Mouse (Mus musculus) brain, embryonic 14.5 days (tissue): ENCODE measurements around the gene 2900011O08Rik.

Experiments
- CTCF ChIP-seq: fragments of 200-500 bp; IDR thresholded peaks from 2 replicates; pipeline ENCODE4 v1.5.1; 2012; ENCODE audit warnings: inconsistent platforms, mild to moderate bottlenecking, moderate library complexity, borderline replicate concordance; ENCODE audit not compliant: insufficient read depth, insufficient read length; ENCODE audit errors: extremely low read depth
- POLR2A ChIP-seq: fragments of 200-500 bp; IDR thresholded peaks from 2 replicates; pipeline ENCODE4 v1.6.1; 2012; ENCODE audit warnings: mild to moderate bottlenecking, inconsistent platforms, borderline replicate concordance; ENCODE audit not compliant: poor library complexity, insufficient read depth, insufficient read length, severe bottlenecking; ENCODE audit errors: extremely low read depth

DNA sequence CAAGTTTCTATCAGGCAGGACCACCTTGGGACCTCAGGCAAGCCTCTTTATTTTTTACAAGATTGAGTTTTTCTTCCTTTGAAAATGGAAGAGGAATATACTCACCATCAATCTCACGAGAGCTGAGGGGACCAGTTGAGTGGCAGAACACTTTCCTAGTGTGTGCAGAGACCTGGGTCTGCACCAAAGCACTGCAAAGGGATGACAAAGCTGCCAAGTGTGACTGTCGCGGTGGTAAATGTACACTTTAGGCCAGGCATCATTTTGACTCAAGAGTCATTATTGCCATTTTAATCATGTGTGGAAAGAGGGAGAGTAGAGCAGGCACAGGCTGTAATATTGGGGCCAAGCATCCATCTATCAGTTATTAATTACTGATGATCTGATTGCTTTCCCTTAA is 102.9 kb downstream of the 2900011O08Rik start:
- TF ChIP-seq POLR2A = no peak
- no peak for TF ChIP-seq CTCF
